Mouse (Mus musculus): ENCODE results near the gene Vangl1. TPM values are rescaled to one million over a fixed set of nuclear protein-coding genes. Genes with fewer than 3 reads are reported as not detected.

The Vangl1 gene
- 9.0 and 11.6 TPM in 2 replicates for polyA plus RNA-seq (2014; fragmentation: Nextera tagmentation; extraction: Ambion mirVana)

DNA sequence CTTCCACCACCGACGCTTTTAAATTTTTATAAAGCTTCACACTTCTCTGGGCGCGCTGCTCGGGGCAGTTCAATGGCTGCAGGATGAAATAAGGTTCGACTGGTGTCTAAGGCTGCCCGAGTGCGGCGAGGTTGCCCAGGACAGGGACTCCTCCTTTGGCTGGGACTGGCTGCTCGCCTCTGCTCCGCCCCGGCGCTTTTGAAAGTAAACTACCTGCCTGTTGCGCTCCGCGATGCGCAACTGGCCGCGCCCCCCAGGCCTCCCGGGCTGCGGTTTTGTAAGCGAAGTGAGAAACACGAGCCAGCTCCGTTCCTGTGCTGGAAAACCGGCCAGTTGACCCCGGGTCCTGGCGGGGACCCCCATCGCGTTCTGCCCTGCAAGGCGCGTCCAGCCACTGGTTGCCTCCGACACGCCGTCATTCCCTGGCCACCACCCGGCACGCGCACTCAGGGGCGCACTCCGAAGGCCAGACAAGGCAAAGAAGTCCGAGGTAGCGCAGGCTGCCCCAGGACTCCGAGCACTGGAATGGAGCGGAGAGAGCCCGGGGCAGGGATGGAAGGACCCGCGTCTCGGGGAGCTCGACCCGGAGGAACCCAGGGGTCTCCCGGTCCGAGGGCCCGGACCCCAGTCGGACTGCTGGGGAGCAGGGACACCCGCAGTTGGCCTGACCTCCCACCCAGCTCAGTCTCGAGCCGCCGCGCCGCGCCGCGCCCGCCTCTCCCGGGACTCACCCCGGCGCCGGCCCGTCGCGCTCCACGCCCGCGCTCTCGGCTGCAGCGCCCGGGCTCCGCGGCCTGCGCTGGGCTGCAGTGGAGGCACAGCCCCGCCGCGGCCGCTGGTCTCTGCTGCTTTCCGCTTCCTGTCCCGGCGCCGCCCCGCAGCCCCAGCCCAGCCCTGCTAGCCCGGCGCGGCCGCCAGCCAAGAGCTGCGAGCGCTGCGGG is at the start of gene Vangl1:
TSS of gene Vangl1 (minus strand) at position 913 of the 941 bp plus-strand sequence.
- Histone ChIP-seq H3K4me2 (replicated peaks) (peak within 1 kb of the TSS; percentile 100), H3K9ac (peak within 1 kb of the TSS; percentile 72), H3K4me3 (replicated peaks; ENCODE audit: low read length) (peak within 1 kb of the TSS; percentile 72), H3K4me1 (replicated peaks; ENCODE audit: control insufficient read depth, insufficient read depth, low read length) (peaks cover 23% of the 10 kb centered on the region), H3K36me3 (replicated peaks; ENCODE audit: control insufficient read depth, insufficient read depth) (no peaks in the 10 kb centered on the region), H3K27ac (peak within 1 kb of the TSS; percentile 70), H3K27me3 (ENCODE audit: control insufficient read depth, insufficient read depth, low read length) (peaks cover 38% of the 10 kb centered on the region), H3K9me3 (ENCODE audit: control insufficient read depth, low read length) (no peaks in the 10 kb centered on the region)
- DNase-seq (ENCODE audit: low spot score) (peak; percentile 50), ATAC-seq (ENCODE audit: low FRiP score) (peak; percentile 82)
- under 1% methylated on average over 66 of the region's 95 CpGs for WGBS

DNA sequence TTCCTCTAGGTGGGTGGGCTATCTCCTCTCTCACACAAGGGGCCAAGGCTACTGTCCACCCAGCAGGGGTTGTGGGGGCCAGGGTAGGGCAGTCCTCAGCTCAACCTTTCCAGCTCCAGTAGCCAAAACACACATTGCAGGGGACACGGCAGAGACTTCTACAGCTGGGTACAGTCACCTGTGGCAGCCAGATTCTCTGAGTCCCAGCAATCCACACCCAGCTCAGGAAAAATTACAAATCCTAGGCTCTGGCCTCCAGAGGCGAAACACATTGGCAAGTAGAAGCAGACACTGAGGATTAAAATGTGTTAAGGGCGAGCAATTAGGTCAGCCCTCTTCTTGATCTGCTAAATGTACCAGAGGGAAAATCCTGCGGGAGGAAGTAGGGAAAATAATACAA is 49.1 kb upstream of the Vangl1 start:
- 73% methylated on average over 4 of the region's 4 CpGs for WGBS
- H3K4me1 ChIP-seq (replicated peaks; ENCODE audit: control insufficient read depth, insufficient read depth, low read length): no peaks in the 10 kb centered on the region

GRCm38 (mm10) chr3:102252927-102253326 is 48.4 kb upstream of the Vangl1 start:
- Histone ChIP-seq H3K27ac (no peak overlapping the region), H3K4me2 (replicated peaks) (no peak overlapping the region), H3K9ac (no peak overlapping the region), H3K9me3 (ENCODE audit: control insufficient read depth, low read length) (0 out of 2 replicates have a peak, but pooled peaks cover 3% of the 10 kb centered on the region), H3K36me3 (replicated peaks; ENCODE audit: control insufficient read depth, insufficient read depth) (no peaks in the 10 kb centered on the region), H3K27me3 (ENCODE audit: control insufficient read depth, insufficient read depth, low read length) (no peaks in the 10 kb centered on the region), H3K4me3 (replicated peaks; ENCODE audit: low read length) (no peak overlapping the region), H3K4me1 (replicated peaks; ENCODE audit: control insufficient read depth, insufficient read depth, low read length) (no peaks in the 10 kb centered on the region)
- ATAC-seq (ENCODE audit: low FRiP score) (no peak), DNase-seq (ENCODE audit: low spot score) (no peak)
- 85% methylated on average over 3 of the region's 3 CpGs for WGBS

More for the DNA sequence above, 49.1 kb upstream of the Vangl1 start:
- Histone ChIP-seq H3K9ac (no peak overlapping the region), H3K4me3 (replicated peaks; ENCODE audit: low read length) (no peak overlapping the region), H3K4me2 (replicated peaks) (no peak overlapping the region), H3K27ac (no peak overlapping the region), H3K27me3 (ENCODE audit: control insufficient read depth, insufficient read depth, low read length) (no peaks in the 10 kb centered on the region), H3K36me3 (replicated peaks; ENCODE audit: control insufficient read depth, insufficient read depth) (no peaks in the 10 kb centered on the region), H3K9me3 (ENCODE audit: control insufficient read depth, low read length) (0 out of 2 replicates have a peak, but pooled peaks cover 3% of the 10 kb centered on the region)
- DNase-seq (ENCODE audit: low spot score) (no peak), ATAC-seq (ENCODE audit: low FRiP score) (no peak)

- Histone ChIP-seq H3K4me2 (replicated peaks) (no peak overlapping the region), H3K4me1 (replicated peaks; ENCODE audit: control insufficient read depth, insufficient read depth, low read length) (no peaks in the 10 kb centered on the region), H3K36me3 (replicated peaks; ENCODE audit: control insufficient read depth, insufficient read depth) (no peaks in the 10 kb centered on the region), H3K9ac (no peak overlapping the region), H3K27me3 (ENCODE audit: control insufficient read depth, insufficient read depth, low read length) (no peaks in the 10 kb centered on the region), H3K4me3 (replicated peaks; ENCODE audit: low read length) (no peak overlapping the region), H3K9me3 (ENCODE audit: control insufficient read depth, low read length) (no peaks in the 10 kb centered on the region), H3K27ac (no peak overlapping the region)
- DNase-seq (ENCODE audit: low spot score) (no peak), ATAC-seq (ENCODE audit: low FRiP score) (no peak)
- 90% methylated on average over 3 of the region's 3 CpGs for WGBS
Observed at GRCm38 (mm10) chr3:102250873-102251272, 46.4 kb upstream of the Vangl1 start.

- no peak overlapping the region for H3K4me3 ChIP-seq (replicated peaks; ENCODE audit: low read length)
- no peaks in the 10 kb centered on the region for H3K9me3 ChIP-seq (ENCODE audit: control insufficient read depth, low read length)
- no peaks in the 10 kb centered on the region for H3K4me1 ChIP-seq (replicated peaks; ENCODE audit: control insufficient read depth, insufficient read depth, low read length)
- DNase-seq (ENCODE audit: low spot score) (peak; percentile 88), ATAC-seq (ENCODE audit: low FRiP score) (peak; percentile 82)
- WGBS: 55% methylated on average over 9 of the region's 9 CpGs
- no peak overlapping the region for H3K27ac ChIP-seq
- no peaks in the 10 kb centered on the region for H3K36me3 ChIP-seq (replicated peaks; ENCODE audit: control insufficient read depth, insufficient read depth)
- H3K4me2 ChIP-seq (replicated peaks): no peak overlapping the region
- no peaks in the 10 kb centered on the region for H3K27me3 ChIP-seq (ENCODE audit: control insufficient read depth, insufficient read depth, low read length)
- no peak overlapping the region for H3K9ac ChIP-seq
Observed at GRCm38 (mm10) chr3:102249401-102249991, 45.0 kb upstream of the Vangl1 start.

- no peak overlapping the region for H3K4me2 ChIP-seq (replicated peaks)
- no peaks in the 10 kb centered on the region for H3K9me3 ChIP-seq (ENCODE audit: control insufficient read depth, low read length)
- WGBS: 90% methylated on average over 3 of the region's 3 CpGs
- no peak overlapping the region for H3K27ac ChIP-seq
- no peaks in the 10 kb centered on the region for H3K4me1 ChIP-seq (replicated peaks; ENCODE audit: control insufficient read depth, insufficient read depth, low read length)
- no peaks in the 10 kb centered on the region for H3K36me3 ChIP-seq (replicated peaks; ENCODE audit: control insufficient read depth, insufficient read depth)
- H3K27me3 ChIP-seq (ENCODE audit: control insufficient read depth, insufficient read depth, low read length): no peaks in the 10 kb centered on the region
- H3K4me3 ChIP-seq (replicated peaks; ENCODE audit: low read length): no peak overlapping the region
- ATAC-seq (ENCODE audit: low FRiP score): no peak
- H3K9ac ChIP-seq: no peak overlapping the region
- no peak for DNase-seq (ENCODE audit: low spot score)
Observed at GRCm38 (mm10) chr3:102244601-102245000, 40.1 kb upstream of the Vangl1 start.

GRCm38 (mm10) chr3:102242854-102243253 is 38.4 kb upstream of the Vangl1 start:
- ATAC-seq (ENCODE audit: low FRiP score) (peak; percentile 80; the same call in 1 of the 2 replicates), DNase-seq (ENCODE audit: low spot score) (peak; percentile 74)
- WGBS: 45% methylated on average over 5 of the region's 5 CpGs
- H3K27ac ChIP-seq: no peak overlapping the region
- no peaks in the 10 kb centered on the region for H3K36me3 ChIP-seq (replicated peaks; ENCODE audit: control insufficient read depth, insufficient read depth)
- H3K4me1 ChIP-seq (replicated peaks; ENCODE audit: control insufficient read depth, insufficient read depth, low read length): no peaks in the 10 kb centered on the region
- H3K9me3 ChIP-seq (ENCODE audit: control insufficient read depth, low read length): 0 out of 2 replicates have a peak, but pooled peaks cover 8% of the 10 kb centered on the region
- no peak overlapping the region for H3K4me2 ChIP-seq (replicated peaks)
- no peak overlapping the region for H3K9ac ChIP-seq
- H3K4me3 ChIP-seq (replicated peaks; ENCODE audit: low read length): no peak overlapping the region
- H3K27me3 ChIP-seq (ENCODE audit: control insufficient read depth, insufficient read depth, low read length): no peaks in the 10 kb centered on the region

- Histone ChIP-seq H3K27ac (no peak overlapping the region), H3K9me3 (ENCODE audit: control insufficient read depth, low read length) (peaks cover 10% of the 10 kb centered on the region; the same call in 1 of the 2 replicates), H3K4me3 (replicated peaks; ENCODE audit: low read length) (no peak overlapping the region), H3K27me3 (ENCODE audit: control insufficient read depth, insufficient read depth, low read length) (no peaks in the 10 kb centered on the region), H3K9ac (no peak overlapping the region), H3K4me2 (replicated peaks) (no peak overlapping the region), H3K36me3 (replicated peaks; ENCODE audit: control insufficient read depth, insufficient read depth) (no peaks in the 10 kb centered on the region), H3K4me1 (replicated peaks; ENCODE audit: control insufficient read depth, insufficient read depth, low read length) (no peaks in the 10 kb centered on the region)
- 86% methylated on average over 9 of the region's 9 CpGs for WGBS
- DNase-seq (ENCODE audit: low spot score): no peak
- ATAC-seq (ENCODE audit: low FRiP score): no peak
Observed at GRCm38 (mm10) chr3:102231418-102232134, 27.1 kb upstream of the Vangl1 start.

- Histone ChIP-seq H3K4me3 (replicated peaks; ENCODE audit: low read length) (no peak overlapping the region), H3K9ac (no peak overlapping the region), H3K4me1 (replicated peaks; ENCODE audit: control insufficient read depth, insufficient read depth, low read length) (no peaks in the 10 kb centered on the region), H3K27ac (no peak overlapping the region), H3K4me2 (replicated peaks) (no peak overlapping the region), H3K9me3 (ENCODE audit: control insufficient read depth, low read length) (no peaks in the 10 kb centered on the region), H3K27me3 (ENCODE audit: control insufficient read depth, insufficient read depth, low read length) (no peaks in the 10 kb centered on the region), H3K36me3 (replicated peaks; ENCODE audit: control insufficient read depth, insufficient read depth) (no peaks in the 10 kb centered on the region)
- 90% methylated on average over 8 of the region's 8 CpGs for WGBS
- ATAC-seq (ENCODE audit: low FRiP score) (no peak), DNase-seq (ENCODE audit: low spot score) (no peak)
Observed at GRCm38 (mm10) chr3:102222756-102223155, 18.3 kb upstream of the Vangl1 start.
